Mouse (Mus musculus) kidney, adult 9 months (tissue): ENCODE data around the gene Zfp646.
A peak's percentile ranks its signal among the peaks of the same experiment; 100 is the strongest.

ENCODE experiments used
- DNase-seq: peaks from one replicate; pipeline ENCODE4 v3.0.0; 2022

The Zfp646 gene

DNA sequence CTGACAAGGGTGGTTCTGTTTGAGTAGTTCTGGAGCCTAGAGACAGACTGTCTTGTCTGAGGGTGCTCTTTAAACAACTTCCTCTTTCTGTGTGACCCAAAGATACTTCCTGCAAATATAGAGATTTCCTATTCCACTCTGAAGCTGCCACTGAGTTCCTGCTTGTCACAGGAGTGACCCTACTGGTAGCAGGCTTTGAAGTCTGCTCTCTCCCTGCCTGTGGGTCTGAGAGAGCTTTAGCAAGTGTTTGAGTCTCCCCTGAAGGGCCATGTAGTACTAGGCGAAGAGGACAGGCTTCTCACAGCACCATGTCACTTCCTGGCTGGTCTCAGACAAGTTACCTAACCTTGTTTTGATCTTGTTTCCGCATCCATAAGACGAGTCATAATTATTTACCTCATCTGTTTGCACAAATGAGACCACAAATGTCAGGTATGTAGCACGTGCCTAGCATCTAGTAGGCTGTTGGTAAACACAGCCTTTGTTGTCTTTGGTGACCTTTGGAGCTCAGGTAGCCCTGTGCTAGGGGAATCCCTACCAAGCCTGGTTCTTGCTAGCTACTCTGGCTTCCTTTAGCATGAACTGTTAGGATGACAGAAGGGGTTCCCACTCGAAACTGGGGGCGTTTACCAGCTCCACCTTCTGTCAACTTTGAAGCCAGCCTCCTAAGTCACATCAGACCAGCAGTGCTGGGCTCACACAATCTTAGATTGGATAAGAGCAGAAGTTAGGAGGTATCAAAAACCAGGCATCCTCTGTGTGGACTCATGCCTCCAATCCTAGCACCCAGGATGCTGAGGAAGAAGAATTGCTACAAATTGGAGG is 46.6 kb downstream of the Zfp646 start:
- no peak for DNase-seq

DNA sequence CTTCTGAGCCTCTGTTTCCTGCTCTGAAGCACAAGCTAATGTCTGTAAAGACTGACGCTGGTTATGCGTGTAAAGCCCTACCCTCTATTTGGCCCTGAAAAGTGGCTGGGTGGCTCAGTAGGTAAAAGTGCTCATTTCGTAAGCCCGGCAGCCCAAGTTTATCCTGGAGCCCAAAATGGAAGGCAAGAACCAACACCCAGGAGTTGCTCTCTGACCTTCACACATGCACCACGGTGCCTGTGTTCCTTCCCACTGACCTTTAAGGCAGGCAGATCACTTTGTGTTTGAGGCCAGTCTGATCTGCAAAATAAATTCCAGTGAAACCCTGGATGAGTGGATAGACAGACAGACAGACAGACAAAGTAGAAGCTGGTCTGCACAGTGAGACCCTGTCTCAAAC is 47.7 kb downstream of the Zfp646 start:
- no peak for DNase-seq

DNA sequence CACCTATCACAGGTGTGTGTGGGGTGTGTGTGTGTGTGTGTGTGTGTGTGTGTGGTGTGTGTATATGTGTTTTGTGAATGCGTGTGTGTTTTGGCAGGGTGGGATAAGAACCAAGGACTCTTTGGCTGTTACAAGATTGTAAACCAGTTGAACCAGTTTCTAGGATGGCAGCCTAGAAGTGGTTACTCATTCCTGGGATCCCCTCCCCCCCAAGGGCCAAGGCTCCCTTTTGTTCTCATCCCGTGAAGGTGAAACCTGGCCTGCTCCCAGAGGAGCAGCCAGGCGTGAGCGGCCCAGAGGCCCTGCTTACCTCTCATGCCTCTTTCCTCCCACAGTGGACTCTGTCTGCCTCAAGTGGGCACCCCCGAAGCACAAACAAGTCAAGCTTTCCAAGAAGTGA is 49.2 kb downstream of the Zfp646 start:
- peak; percentile 96 for DNase-seq

DNA sequence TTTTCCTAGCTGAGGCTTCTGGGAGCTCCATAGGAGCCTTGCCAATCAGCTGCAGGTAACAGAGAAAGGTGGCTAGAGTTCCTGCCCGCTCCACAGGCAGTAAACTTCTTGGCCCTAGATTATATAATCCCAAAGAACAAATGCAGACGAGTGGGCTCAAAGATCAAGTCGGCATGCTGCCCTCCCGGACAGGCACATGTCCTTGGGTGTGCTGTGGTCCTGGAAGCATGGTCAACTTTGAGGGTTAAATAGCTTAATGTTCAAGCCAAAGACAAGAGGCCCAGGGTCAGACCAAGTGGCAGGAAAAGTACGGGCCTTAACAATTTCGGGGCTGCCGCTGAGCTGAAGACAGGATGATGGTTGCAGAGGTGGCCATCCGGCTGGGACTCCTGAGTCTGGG is 50.0 kb downstream of the Zfp646 start:
- peak; percentile 95 for DNase-seq

DNA sequence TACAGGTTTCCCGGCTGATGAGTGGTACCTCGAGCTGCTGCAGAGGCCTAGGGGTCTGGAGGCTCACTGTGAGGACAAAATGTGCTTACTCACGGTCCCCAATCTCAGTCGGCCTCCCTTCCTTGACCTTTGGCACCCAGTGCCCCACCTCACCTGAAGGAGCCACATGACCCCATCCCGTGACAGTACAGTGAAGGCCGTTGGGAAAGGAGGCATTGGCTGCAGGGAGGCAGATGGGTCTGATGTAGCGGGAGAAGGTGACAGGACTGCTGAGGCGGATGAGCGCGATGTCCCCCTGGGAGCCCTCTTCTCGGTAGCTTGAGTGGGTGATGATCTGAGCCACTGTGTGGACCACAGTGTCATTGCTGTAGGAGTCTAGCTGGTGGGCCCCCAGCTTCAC is 50.8 kb downstream of the Zfp646 start:
- DNase-seq: peak; percentile 91

DNA sequence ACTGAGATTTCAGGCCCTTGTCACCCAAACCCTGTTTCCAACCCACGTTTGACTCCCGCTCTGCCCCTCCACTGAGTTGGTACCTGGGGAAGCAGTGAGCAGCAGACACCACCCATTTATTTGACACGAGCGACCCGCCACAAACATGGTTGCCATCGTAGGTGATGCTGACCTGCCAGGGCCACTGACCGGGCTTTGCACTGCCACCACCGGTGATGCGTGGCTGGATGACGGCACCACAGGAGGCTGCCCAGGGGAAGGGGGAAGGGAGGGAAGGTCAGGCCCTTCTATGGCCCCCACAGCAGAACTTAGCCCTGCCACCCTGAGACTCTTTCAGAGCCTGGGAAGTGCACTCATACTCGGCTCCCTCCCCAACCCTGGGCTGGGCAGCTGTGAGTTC is 51.7 kb downstream of the Zfp646 start:
- DNase-seq: no peak

GRCm38 (mm10) chr7:127928596-127928995 is 52.6 kb downstream of the Zfp646 start:
- peak; percentile 66 for DNase-seq

DNA sequence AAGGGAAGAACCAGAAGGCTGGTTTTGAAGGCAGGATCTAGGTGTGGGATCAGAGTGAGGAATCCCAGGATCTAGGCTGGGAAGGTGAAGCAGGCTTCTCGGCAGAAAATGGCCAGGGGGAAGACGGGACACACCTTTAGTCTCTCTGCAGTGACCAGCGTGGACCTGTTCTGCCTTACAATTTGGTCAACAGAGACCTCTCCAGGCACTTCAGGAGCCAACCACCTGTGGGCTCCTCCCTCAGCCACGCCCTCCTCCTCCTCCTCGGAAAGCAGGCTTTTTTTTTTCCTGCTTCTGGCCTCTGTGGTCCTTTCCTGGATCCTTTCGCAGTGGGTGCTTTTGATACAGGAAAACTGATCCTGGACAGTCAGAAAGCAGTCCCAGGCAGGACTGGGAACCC is 53.9 kb downstream of the Zfp646 start, which contains the start of gene Prss8:
Gene Prss8 (minus strand): TSS at position 182 of the 400 bp plus-strand sequence.
- peak; percentile 96 for DNase-seq

- peak; percentile 50 for DNase-seq
Measured at GRCm38 (mm10) chr7:127930636-127931035, 54.6 kb downstream of the Zfp646 start.

DNA sequence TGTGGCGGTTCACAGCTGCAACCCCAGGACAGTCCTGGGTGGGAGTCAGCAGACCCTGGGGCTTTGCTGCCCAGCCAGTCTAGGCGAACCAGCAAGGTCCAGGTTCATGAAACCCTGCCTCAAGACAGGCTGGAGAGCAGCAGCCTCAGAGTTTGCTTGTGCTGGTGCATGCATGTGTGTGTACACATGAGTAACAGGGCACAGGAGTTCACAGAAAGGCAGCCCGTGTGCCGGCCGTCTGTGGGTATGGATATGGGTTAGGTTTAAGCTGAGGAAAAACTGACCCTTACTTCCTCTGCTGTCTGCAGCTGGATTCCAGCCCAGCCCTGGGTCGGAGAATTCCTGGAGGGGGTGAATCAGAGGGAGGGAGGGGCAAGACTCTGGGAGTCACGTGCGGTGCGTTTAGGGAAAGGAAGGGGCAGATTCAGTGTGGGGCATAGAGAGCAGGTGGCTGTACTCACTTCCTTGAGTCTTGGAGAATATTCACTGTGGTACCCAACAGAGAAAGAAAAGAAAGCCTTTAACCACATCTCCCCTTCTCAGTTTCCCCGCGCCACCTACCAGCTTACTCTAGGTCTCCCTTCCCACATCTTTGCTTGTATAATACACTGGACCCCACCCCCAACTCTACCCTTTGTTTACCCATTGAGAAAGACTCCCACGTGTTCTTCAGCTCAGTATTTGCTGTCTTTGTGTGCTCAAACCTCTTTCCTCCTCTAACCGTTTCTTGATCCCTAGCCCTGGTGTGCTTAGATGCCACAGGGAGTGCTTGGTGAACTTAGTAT is 55.5 kb downstream of the Zfp646 start:
- DNase-seq: peak; percentile 81

GRCm38 (mm10) chr7:127932273-127933031 is 56.4 kb downstream of the Zfp646 start:
- DNase-seq: peak; percentile 73

DNA sequence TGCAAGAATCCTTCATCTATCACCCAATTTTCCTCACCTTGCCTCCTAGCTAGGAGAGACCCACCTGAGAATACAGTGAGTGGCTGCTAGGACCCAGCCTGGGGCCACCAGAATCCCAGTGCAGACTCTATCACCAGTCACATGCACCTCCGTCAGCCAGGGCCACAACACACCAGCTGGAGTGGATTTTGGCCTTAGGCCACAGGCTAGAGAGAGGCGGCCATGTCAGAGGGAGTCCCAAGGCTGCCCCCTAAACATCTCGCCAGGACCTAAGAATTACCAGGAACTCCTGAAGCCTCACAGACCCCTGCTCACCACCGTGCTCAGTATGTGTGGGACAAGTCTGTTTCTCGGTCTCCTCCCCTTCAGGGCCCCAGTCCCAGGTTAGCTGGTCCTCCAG is 58.1 kb downstream of the Zfp646 start:
- DNase-seq: no peak

- DNase-seq: peak; percentile 97
Measured at GRCm38 (mm10) chr7:127935028-127935722, 59.2 kb downstream of the Zfp646 start.
